Mouse (Mus musculus) cerebellum, adult 2 months (tissue): ENCODE data around the gene Ltbp2.

Experiments used
- CTCF ChIP-seq: fragments of 200-500 bp; IDR thresholded peaks from 2 replicates; pipeline ENCODE4 v1.5.1; 2011; ENCODE audit warnings: low read depth, mild to moderate bottlenecking, control low read depth, low read length, moderate library complexity, borderline replicate concordance; ENCODE audit not compliant: insufficient read depth
- POLR2A ChIP-seq: fragments of 200-500 bp; IDR thresholded peaks from 2 replicates; pipeline ENCODE4 v1.6.1; 2011; ENCODE audit warnings: low read length, control low read depth, borderline replicate concordance; ENCODE audit not compliant: insufficient read depth

GRCm38 (mm10) chr12:84830438-84830837 lies 45.9 kb downstream of the Ltbp2 start:
- TF ChIP-seq CTCF, result no peak
- TF ChIP-seq POLR2A, result no peak
